Mouse (Mus musculus) kidney, embryonic 14.5 days (tissue): ENCODE results near the gene Grm3. TPM values are rescaled to one million over a fixed set of nuclear protein-coding genes. Genes with fewer than 3 reads are reported as not detected.

Experiments
- ATAC-seq: fragments of 200-750 bp; cut with Nextera tagmentation; 2 replicates; pipeline ENCODE4 v1.8.0; 2017; ENCODE audit warnings: moderate number of reproducible peaks, mild to moderate bottlenecking, moderate TSS enrichment, moderate library complexity; ENCODE audit not compliant: low FRiP score, low TSS enrichment
- H3K27ac ChIP-seq: fragments of 300-500 bp; sonication (generic); 2 replicates; pipeline ENCODE4 v1.5.1; 2014; ENCODE audit warnings: low read depth, mild to moderate bottlenecking, low read length, moderate library complexity, mixed read lengths
- H3K27me3 ChIP-seq: fragments of 300-500 bp; sonication (generic); 2 replicates; pipeline ENCODE4 v1.6.1; 2014; ENCODE audit warnings: mild to moderate bottlenecking, low read length; ENCODE audit not compliant: control insufficient read depth, insufficient read depth
- H3K36me3 ChIP-seq: fragments of 300-500 bp; sonication (generic); 2 replicates; pipeline ENCODE4 v1.6.1; 2014; ENCODE audit warnings: low read length, mixed read lengths; ENCODE audit not compliant: control insufficient read depth, insufficient read depth
- H3K4me1 ChIP-seq: fragments of 300-500 bp; sonication (generic); 2 replicates; pipeline ENCODE4 v1.6.1; 2014; ENCODE audit warnings: low read length, mixed read lengths; ENCODE audit not compliant: control insufficient read depth, insufficient read depth
- H3K4me2 ChIP-seq: fragments of 300-500 bp; sonication (generic); replicated peaks from 2 replicates; pipeline ENCODE4 v1.6.1; 2014; ENCODE audit warnings: low read depth, mild to moderate bottlenecking, low read length
- H3K4me3 ChIP-seq: fragments of 300-500 bp; sonication (generic); 2 replicates; pipeline ENCODE4 v1.5.1; 2014; ENCODE audit warnings: mild to moderate bottlenecking, low read length
- H3K9ac ChIP-seq: fragments of 300-500 bp; sonication (generic); 2 replicates; pipeline ENCODE4 v1.6.1; 2014; ENCODE audit warnings: low read depth, mild to moderate bottlenecking, low read length, moderate library complexity
- H3K9me3 ChIP-seq: fragments of 300-500 bp; sonication (generic); 2 replicates; pipeline ENCODE4 v1.6.1; 2016; ENCODE audit warnings: low read length; ENCODE audit not compliant: control insufficient read depth
- WGBS: fragments of 180-500 bp; shearing (Covaris S2); extraction: QIAGEN DNeasy Blood & Tissue Kit; methylation state at CpG from one replicate; pipeline ENCODE4 v1.1.7; 2014; 5-methylcytosine and 5-hydroxymethylcytosine counted together
- polyA plus RNA-seq: library from polyadenylated mRNA; unstranded; fragments of >200 nt; fragmentation: Nextera tagmentation; extraction: Ambion mirVana; gene quantifications from 2 replicates; pipeline ENCODE4 v1.2.1, GENCODE M21; 2014

Gene Grm3
- polyA plus RNA-seq, result 0.73 and 1.0 TPM in 2 replicates

DNA sequence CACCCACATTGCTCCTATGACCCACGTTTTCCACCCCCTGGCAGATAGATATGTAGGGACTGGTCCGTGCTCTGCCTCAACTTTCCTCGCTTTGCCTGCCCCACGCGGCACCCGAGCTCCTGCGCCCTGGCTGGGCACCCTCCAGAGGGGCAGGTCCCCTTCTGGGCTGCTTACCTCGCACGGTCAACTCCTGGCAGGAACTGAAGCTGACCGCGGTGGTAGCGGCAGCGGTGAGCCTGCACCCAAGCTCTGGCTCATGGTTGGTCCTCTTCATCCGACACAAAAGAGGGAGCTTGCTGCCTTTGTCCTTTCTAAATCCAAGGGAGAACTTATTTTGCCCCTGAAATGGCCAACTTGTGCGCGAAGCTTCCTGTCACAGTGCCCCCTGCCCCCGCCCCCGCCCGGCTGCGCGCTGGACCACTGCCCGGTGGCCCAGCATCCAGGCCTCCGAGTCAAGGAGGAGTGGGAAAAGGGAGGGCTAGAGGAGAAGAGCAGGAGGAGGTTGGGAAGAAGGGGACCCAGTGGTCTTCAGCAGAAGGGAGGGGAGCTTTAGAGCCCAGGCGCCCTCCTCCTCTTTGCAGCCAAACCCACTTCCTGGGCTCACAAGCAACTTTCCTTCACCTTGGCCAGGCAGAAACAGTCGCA, at the start of gene Grm3:
Gene Grm3, minus strand, starts transcription at position 215 of the 645 bp plus-strand sequence.
- peak within 1 kb of the TSS; percentile 82 for H3K4me2 ChIP-seq
- no peaks in the 10 kb centered on the region for H3K36me3 ChIP-seq
- H3K4me1 ChIP-seq, result 0 out of 2 replicates have a peak, but pooled peaks cover 2% of the 10 kb centered on the region
- peak within 1 kb of the TSS; percentile 38 for H3K4me3 ChIP-seq
- no peaks in the 10 kb centered on the region for H3K9me3 ChIP-seq
- ATAC-seq, result peak; percentile 68
- WGBS, result 2% methylated on average over 24 of the region's 25 CpGs
- no peak within 1 kb of the TSS for H3K9ac ChIP-seq
- peaks cover 20% of the 10 kb centered on the region for H3K27me3 ChIP-seq
- H3K27ac ChIP-seq, result no peak within 1 kb of the TSS

- no peak overlapping the region for H3K4me2 ChIP-seq
- no peak overlapping the region for H3K4me3 ChIP-seq
- H3K36me3 ChIP-seq, result no peaks in the 10 kb centered on the region
- H3K27me3 ChIP-seq, result no peaks in the 10 kb centered on the region
- WGBS, result 76% methylated on average over 2 of the region's 2 CpGs
- no peak overlapping the region for H3K9ac ChIP-seq
- no peaks in the 10 kb centered on the region for H3K9me3 ChIP-seq
- no peak for ATAC-seq
- H3K4me1 ChIP-seq, result no peaks in the 10 kb centered on the region
- no peak overlapping the region for H3K27ac ChIP-seq
Observed at GRCm38 (mm10) chr5:9755751-9756150, 30.8 kb upstream of the Grm3 start.

- Histone ChIP-seq H3K4me3 (no peak overlapping the region), H3K4me1 (no peaks in the 10 kb centered on the region), H3K4me2 (no peak overlapping the region), H3K27ac (no peak overlapping the region), H3K36me3 (no peaks in the 10 kb centered on the region), H3K27me3 (no peaks in the 10 kb centered on the region), H3K9me3 (no peaks in the 10 kb centered on the region), H3K9ac (no peak overlapping the region)
- ATAC-seq, result no peak
- WGBS, result 76% methylated on average over 5 of the region's 5 CpGs
Observed at GRCm38 (mm10) chr5:9748184-9748583, 23.2 kb upstream of the Grm3 start.

DNA sequence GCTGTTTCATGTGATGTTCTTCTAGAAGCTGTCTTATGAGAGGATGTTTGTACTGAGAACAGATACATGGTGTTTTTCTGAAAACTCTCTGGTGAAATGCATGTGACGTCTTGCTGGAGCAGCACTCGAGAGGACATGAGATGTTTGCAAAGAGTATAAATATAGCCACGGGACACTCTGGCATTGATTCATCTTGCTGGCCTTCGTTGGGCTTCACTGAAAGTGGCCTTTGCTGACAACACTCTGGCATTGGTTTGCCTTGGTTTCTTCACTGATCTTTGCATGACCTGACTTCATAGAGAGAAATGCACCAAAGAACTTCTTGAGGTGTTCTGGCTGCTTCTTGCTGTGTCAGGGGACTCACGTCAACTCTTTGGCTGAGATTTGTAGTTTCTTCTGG, 19.1 kb upstream of the Grm3 start:
- Histone ChIP-seq H3K4me3 (no peak overlapping the region), H3K4me2 (no peak overlapping the region), H3K36me3 (no peaks in the 10 kb centered on the region), H3K9ac (no peak overlapping the region), H3K4me1 (no peaks in the 10 kb centered on the region), H3K27ac (no peak overlapping the region), H3K27me3 (no peaks in the 10 kb centered on the region), H3K9me3 (no peaks in the 10 kb centered on the region)
- no peak for ATAC-seq
- WGBS, result 91% methylated on average over 5 of the region's 5 CpGs

- Histone ChIP-seq H3K9ac (no peak overlapping the region), H3K4me1 (0 out of 2 replicates have a peak, but pooled peaks cover 2% of the 10 kb centered on the region), H3K36me3 (no peaks in the 10 kb centered on the region), H3K27ac (no peak overlapping the region), H3K4me2 (peak overlapping the region; percentile 82), H3K9me3 (no peaks in the 10 kb centered on the region), H3K4me3 (peak overlapping the region; percentile 38), H3K27me3 (peaks cover 20% of the 10 kb centered on the region)
- peak; percentile 95 for ATAC-seq
- under 1% methylated on average over 22 of the region's 22 CpGs for WGBS
Observed at GRCm38 (mm10) chr5:9725601-9726268, 765 bp upstream of the Grm3 start.

DNA sequence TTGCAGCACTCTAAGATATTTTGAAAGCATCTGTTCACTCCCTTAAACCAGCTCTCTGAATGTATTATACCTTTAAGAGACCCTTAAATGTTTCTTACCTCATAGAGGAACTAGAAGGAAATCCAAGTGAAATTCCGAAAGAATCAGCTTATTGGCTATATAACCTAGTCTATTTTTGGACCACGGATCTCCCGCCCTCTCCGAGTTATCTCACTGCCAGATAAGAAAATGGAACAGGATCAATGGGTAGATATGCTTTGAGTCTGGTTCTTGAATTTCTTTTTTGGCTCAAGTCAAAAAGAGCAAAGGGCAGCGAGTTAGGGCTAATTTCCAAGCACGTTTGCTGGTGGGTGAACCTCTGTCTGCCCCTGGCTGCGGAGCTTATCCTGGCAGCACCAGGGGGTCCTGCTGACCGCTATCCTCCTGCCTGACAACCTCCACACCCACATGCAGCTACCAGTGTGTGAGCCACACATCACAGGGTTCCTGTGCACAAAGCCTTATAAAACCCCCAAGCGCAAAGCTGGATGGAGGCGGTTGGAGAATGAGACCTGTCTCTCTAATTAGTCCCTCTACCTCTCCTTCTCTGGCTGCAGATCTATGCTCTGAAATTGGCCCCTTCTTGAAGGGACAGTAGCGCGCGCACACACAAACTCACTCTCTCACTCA, 549 bp downstream of the Grm3 start:
- H3K9me3 ChIP-seq, result no peaks in the 10 kb centered on the region
- ATAC-seq, result peak; percentile 21; the same call in 1 of the 2 replicates
- H3K27me3 ChIP-seq, result peaks cover 20% of the 10 kb centered on the region
- H3K36me3 ChIP-seq, result no peaks in the 10 kb centered on the region
- no peak overlapping the region for H3K9ac ChIP-seq
- 0 out of 2 replicates have a peak, but pooled peaks cover 2% of the 10 kb centered on the region for H3K4me1 ChIP-seq
- WGBS, result 11% methylated on average over 13 of the region's 13 CpGs
- H3K4me2 ChIP-seq, result peak overlapping the region; percentile 82
- H3K27ac ChIP-seq, result no peak overlapping the region
- H3K4me3 ChIP-seq, result peak overlapping the region; percentile 38

GRCm38 (mm10) chr5:9721136-9721535, 3.8 kb downstream of the Grm3 start:
- no peak for ATAC-seq
- Histone ChIP-seq H3K4me2 (no peak overlapping the region), H3K36me3 (no peaks in the 10 kb centered on the region), H3K4me3 (no peak overlapping the region), H3K4me1 (0 out of 2 replicates have a peak, but pooled peaks cover 2% of the 10 kb centered on the region), H3K27ac (no peak overlapping the region), H3K27me3 (peaks cover 15% of the 10 kb centered on the region), H3K9ac (no peak overlapping the region), H3K9me3 (no peaks in the 10 kb centered on the region)

DNA sequence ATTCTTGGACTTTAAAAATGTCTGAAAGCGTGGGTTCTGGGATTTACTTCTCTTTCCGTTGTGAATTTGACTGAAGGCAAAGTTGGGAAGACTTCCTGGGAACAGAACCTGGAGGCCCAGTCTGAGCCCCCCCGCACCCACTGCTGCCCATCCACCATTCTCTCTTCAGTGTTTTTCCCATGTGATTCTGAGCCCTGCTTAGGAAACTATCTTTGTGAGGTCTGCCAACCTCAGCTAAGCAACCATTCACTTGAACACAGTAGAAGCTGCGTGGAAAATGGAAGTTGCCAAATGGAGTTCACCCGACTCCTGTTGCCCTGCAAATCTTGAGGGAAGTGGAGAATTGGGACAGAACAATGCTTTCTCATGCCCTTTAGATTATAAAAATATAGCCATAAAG, 8.7 kb downstream of the Grm3 start:
- 91% methylated on average over 5 of the region's 5 CpGs for WGBS
- H3K9me3 ChIP-seq, result no peaks in the 10 kb centered on the region
- no peaks in the 10 kb centered on the region for H3K27me3 ChIP-seq
- no peak overlapping the region for H3K4me3 ChIP-seq
- no peaks in the 10 kb centered on the region for H3K4me1 ChIP-seq
- H3K9ac ChIP-seq, result no peak overlapping the region
- no peak overlapping the region for H3K4me2 ChIP-seq
- no peak overlapping the region for H3K27ac ChIP-seq
- no peak for ATAC-seq
- no peaks in the 10 kb centered on the region for H3K36me3 ChIP-seq

DNA sequence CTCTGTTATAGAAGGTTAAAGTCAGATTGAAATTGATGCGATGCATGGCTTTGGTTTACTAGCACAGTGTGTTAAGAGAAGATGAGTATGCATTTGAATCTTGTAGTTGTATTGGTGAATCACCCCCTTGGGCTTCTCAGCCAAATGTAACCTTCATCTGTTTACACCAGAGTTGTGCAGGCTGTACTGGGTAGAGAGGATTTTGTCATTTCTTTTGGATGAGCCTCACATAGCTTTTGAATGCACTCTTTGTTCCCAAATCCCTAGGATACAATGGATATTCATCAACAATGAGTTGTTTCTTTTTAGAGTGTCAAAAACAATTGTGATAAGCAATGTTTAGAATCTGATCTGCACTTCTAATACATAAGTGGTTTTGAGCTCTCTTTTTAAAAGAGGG, 17.9 kb downstream of the Grm3 start:
- H3K27ac ChIP-seq, result no peak overlapping the region
- no peak for ATAC-seq
- no peaks in the 10 kb centered on the region for H3K27me3 ChIP-seq
- H3K4me2 ChIP-seq, result no peak overlapping the region
- 89% methylated on average over 1 of the region's 1 CpGs for WGBS
- no peaks in the 10 kb centered on the region for H3K9me3 ChIP-seq
- no peak overlapping the region for H3K4me3 ChIP-seq
- H3K4me1 ChIP-seq, result no peaks in the 10 kb centered on the region
- no peak overlapping the region for H3K9ac ChIP-seq
- H3K36me3 ChIP-seq, result no peaks in the 10 kb centered on the region
